Mouse (Mus musculus): Measurements from ENCODE around the gene Gm42957.

DNA sequence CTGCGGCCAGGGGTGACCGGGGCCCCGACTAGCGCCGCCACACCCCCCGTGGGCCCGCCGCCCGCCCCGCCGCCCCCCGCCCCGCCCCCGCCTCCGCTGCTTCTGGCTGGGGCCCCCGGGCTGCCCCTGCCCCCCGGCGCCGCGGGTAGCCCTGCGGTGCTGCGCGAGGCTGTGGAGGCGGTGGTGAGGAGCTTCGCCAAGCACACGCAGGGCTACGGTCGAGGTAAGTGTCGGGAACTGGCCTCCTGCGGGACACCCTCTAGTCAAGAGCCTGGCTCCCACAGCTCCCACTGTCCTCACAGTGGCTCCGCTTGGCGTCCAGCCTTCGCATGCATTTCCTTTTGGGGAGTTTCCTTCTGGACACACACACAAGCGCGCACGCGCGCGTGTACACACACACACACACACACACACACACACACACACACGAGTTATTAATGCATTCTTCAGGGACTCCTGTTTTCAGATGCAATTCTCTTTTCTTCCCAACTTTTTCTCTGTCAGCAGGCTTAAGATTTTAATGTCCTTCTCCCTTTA, 34.0 kb upstream of the Gm42957 start:
- no peak for TF ChIP-seq CTCF (IDR thresholded peaks at IDR 0.05; ENCODE audit: borderline replicate concordance, extremely low read depth, insufficient read depth, insufficient read length)
- TF ChIP-seq POLR2A (IDR thresholded peaks at IDR 0.05; ENCODE audit: borderline replicate concordance, extremely low read depth, insufficient read depth, insufficient read length, poor library complexity, severe bottlenecking), result peak; percentile 24; the same call in 1 of the 2 replicates
